Mouse (Mus musculus) c-Kit-positive CD71-negative TER-119-negative erythroid progenitor cells, embryonic 14.5 days (primary cell): ENCODE results near the gene Olfr633.
"Not testable (repeated sequence)": the region's sequence is repeated elsewhere in the genome, so short reads cannot be mapped to it uniquely, and the experiment has no call there.

ENCODE experiments used
- DNase-seq: peaks from one replicate; pipeline ENCODE4 v3.0.0-alpha.2; 2013; ENCODE audit warnings: low read depth

The Olfr633 gene

DNA sequence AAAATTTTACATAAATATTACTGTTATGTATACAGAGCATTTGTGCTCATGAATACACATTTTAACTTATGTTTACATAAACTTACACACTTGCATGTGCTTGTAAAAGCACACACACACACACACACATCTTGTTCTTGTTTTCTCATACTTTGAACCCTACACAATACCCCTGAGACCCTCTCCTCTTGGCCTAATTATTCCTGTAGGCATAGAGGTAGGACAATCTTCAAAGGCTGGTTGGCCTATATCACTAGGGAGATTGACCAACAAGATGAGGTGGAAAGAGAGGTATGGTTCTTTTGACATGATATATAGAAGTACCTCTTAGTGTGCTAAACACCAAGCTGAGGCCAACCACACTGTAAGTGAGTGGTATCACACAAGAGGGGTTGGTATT lies at the start of gene Olfr633:
Gene Olfr633, plus strand, starts transcription at position 301 of the 400 bp plus-strand sequence.
- DNase-seq, result no peak

DNA sequence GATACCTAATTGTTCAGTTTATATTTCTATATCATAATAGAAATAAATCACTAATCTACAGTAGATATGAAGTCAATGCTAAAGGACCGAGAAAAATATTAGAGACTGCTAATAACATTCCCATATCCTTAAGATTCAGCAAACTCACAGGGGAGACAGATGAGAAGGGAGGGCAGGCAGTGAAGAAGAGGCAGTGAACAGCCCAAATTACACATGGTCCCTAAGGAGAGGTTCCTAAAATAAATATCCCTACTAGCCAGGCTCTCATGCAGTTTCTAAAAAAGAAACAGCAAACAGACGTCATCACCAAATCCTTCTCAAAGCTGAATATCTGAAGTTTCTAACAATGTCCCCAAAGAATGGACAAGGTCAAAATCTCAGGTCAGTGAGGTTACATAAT lies 41.0 kb upstream of the Olfr633 start, which contains the start of gene Olfr65:
Gene Olfr65, plus strand, starts transcription at position 301 of the 400 bp plus-strand sequence.
- DNase-seq, result no peak

GRCm38 (mm10) chr7:103910047-103910446 lies 34.2 kb upstream of the Olfr633 start:
- peak; percentile 31 for DNase-seq

DNA sequence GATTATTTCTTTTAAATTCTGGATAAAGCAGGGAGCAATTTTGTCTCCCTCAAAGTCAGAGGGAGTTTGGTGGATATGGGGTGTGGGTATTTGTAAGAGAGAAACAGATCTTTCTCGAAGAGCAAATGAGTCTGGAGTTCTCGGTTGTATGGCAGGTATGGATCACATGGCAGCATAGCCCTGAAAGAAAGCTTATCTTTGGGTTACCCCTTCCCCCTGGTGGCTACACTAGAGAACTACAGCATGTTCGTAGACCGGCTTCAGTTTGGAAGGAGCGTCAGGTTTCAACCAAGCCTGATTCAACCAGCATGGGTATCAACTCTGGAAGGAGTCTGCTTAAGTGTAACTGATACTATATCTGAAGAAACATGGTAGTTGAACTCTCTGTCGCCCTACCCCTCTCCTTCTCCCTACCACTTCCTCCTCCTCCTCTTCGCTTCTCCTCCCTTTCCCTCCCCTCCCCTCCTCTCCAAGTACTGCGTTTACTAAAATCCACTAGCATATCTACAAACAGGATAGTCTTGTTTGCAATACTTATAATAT lies 31.2 kb upstream of the Olfr633 start:
- peak; percentile 28 for DNase-seq

DNA sequence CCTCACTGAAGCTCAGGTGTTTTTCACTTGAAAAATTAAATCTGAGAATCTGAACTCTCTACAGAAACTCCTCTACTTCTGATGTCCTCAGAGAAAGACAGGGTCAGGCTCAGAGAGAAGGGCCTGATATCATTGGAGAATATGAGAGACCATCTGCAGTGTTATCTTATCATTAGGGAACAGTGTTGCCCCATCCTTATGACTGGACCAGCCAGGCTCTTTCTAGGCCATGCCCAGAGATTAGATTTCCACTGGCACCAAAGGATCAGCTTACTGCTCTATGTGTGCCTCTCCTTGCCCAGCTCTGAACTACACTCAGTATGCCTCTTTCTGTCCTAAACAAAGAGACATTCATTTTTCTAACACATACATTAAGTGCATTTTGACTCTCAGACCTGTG lies 28.9 kb upstream of the Olfr633 start:
- DNase-seq, result no peak

GRCm38 (mm10) chr7:103928525-103928924 lies 15.7 kb upstream of the Olfr633 start, which contains the start of gene Olfr631:
Olfr631 (plus strand) TSS chr7:103928825.
- DNase-seq, result no peak

DNA sequence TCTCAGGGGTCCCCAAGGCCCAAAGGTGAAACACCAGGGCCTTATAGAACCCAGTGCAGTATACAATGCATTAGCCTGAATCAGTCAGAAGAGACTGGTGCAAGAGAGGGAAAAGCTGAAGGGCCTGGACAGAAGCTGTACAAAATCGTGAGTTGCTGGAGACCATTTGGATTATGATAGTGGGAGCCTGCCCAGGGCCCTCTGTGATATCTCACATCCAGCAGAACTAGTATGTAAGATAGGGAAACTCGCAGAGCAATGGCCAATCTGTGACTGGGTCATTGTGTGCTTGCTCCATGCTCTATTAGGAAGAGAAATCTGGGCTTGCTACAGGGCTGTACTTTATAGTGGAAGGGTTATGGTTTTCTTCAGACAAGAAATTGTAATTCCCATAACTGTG lies 10.0 kb upstream of the Olfr633 start, which contains the start of gene Olfr632:
Gene Olfr632, plus strand, starts transcription at position 84 of the 400 bp plus-strand sequence.
- DNase-seq, result no peak

DNA sequence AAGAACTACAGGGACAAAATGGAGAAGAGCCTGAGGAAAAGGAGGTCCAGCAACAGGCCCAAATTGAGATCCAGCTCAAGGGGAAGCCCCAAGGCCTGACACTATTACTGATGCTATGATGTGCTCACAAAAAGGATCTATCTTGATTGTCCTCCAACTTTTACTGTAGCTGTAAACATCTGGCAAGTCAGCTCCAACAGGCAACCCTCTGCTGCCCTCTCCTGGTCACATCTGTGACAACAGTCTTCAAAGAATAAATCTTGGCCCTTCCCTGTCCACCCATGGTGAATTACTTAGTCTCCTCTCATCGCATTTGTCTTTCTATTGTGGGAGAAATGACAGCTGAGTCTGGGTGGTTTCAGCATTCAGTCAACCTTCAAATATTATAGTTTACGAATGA lies 1.5 kb upstream of the Olfr633 start:
- DNase-seq, result peak; percentile 46

DNA sequence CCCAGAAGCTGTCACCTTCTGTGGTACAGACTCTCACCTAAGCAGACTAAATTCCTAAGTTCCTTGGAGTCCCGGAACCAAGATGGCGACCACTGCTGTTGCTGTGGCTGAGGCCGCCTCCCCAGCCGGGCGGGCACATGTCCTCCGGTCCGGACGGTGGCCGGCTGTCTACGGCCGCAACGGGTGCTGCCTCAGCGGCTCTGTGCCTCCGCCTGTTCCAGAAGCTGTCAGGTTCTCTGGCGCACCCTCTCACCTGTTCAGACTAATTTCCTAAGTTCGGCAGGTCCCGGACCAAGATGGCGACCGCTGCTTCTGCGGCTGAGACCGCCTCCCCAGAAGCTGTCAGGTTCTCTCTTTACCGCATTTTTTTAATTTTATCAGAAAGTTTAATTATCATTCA lies 22.6 kb downstream of the Olfr633 start:
- DNase-seq, result not testable (repeated sequence)

GRCm38 (mm10) chr7:103970852-103971251 lies 26.6 kb downstream of the Olfr633 start, which contains the start of gene Olfr635:
Olfr635 (plus strand) TSS chr7:103971152.
- no peak for DNase-seq

DNA sequence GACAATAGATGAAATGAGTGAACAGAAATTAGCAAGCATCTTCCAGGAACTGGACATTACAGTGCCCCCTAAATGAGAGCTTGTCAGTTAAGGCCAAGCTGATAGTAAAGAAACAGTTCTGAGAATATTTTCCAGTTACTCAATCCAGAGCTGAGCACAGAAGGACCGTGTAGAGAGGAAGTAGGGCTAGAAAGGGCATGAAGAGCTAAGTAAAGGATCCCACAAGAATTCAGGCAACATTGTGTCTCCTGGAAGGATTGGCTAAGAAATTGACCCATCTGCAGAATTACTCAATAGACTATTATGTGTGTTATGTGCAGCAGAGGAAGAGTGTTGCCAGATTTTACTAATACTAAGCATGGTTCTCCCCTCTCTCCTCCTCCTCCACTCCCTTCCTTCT lies 27.5 kb downstream of the Olfr633 start:
- no peak for DNase-seq

DNA sequence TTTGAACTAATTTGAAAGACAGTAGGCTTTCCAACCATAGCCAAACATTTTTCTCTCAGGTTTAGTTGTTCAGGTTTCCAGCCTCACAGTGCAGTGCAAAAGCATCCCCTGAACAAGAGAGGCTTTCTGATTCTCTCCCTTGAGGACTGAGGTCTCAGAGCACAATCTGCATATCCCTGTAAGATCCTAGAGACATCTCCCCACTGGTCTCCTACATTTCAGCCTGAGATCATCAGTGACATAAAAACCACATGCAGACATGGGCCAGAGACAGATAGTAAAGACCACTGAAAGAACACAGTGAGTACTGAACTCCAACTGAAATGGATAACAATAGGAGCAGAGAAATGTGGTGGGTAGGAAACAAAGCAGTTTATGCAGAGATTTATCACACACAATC lies 54.2 kb downstream of the Olfr633 start, which contains the start of gene Olfr638:
Gene Olfr638, plus strand, starts transcription at position 301 of the 400 bp plus-strand sequence.
- no peak for DNase-seq
